Mouse (Mus musculus): ENCODE results near the gene Tnni2.

The Tnni2 gene

DNA sequence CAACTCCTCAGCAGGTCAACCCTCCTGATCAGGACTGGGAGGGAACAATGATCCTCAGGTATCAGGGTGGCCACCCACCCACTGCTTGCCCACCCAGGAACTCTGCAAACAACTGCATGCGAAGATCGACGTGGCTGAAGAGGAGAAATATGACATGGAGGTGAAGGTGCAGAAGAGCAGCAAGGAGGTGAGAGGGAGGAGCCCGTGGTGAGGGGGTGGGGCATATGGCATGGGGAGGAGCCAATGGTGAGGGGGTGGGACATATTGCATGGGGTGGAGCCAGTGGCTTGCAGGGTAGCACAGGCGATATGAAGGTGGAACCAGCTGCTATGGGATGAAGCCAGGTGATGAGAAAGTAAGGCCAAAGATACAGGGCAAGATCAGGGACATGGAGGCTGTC, 1.9 kb downstream of the Tnni2 start:
- POLR2A ChIA-PET: no interaction called here
- CTCF ChIA-PET: interaction anchor here in 1 of 4 experiments (0.8 kb wide), 1 partner anchor 109 kb away, joined by 4 read pairs; no protein-coding TSS in a partner anchor

GRCm38 (mm10) chr7:142444171-142444570, 2.6 kb downstream of the Tnni2 start:
- CTCF ChIA-PET: interaction anchor here in 2 of 4 experiments (0.6 to 0.9 kb wide), 2 partner anchors 9 to 25 kb away, joined by 3 to 4 read pairs; no protein-coding TSS in a partner anchor
- POLR2A ChIA-PET: no interaction called here

DNA sequence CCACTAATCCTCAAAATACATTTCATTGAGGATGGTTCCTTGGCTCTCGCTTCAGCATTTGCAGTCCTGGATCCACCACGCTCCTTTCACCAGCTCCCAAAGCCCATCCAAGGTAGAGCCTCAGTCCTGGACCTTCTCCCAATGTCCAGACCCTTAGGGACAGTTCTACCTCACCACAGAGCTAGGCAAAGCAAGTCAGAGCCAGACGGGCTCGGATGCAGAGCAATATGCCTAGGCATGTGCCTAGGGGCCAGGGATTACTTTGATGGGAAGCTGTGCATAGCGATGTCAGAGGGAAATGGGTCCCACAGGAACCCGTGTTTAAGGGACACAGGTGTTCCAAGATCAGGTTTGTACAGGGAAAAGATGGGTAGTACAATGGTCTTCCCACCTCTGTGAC, 3.7 kb downstream of the Tnni2 start:
- ChIA-PET CTCF (no interaction called here), POLR2A (interaction anchor here in 2 of 4 experiments (0.5 to 0.7 kb wide), 2 partner anchors 179 to 214 kb away, joined by 3 to 4 read pairs; no protein-coding TSS in a partner anchor)

DNA sequence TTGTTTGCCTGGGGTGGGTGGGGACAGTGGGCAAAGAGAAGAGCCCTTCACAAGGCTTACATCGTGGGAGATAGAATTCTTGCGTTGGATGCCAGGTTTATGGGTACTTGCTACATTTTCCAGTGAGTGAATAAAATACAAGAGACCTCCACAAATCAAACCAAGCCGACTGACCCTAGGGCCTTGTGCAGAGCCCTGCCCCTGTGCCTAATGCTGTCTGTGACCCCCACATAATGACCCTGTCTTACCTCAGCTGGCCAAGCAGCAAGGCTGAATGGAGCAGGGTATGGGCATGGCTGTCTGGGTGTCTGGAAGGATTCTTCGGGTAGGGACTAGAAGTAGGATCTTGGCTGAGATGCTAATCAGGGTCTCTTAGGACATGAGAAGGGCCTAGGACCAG, 4.7 kb downstream of the Tnni2 start:
- ChIA-PET CTCF (no interaction called here), POLR2A (interaction anchor here in 1 of 4 experiments (0.5 kb wide), 1 partner anchor 81 kb away, joined by 5 read pairs; no protein-coding TSS in a partner anchor)

DNA sequence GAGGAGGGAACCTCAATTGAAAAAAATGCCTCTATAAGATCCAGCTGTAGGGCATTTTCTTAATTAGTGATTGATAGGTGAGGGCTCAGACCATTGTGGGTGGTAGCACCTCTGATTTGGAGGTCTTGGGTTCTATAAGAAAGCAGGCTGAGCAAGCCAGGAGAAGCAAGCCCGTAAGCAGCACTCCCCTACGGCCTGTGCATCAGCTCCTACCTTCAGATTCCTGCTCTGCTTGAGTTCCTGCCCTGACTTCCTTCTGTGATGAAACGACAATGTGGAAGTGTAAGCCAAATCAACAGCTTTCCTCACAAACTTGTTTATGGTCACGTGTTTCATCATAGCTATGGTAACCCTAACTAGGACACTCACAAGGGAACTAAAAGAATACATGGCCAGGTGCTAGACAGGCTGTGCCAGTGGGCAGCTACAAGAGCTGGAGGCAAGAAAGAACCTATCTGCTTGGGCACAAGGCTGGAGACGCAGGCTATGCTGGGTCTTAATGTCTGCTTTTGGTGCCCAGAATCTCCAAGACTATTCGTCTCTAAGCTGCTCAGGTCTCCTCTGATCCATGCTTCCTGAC, 7.5 kb downstream of the Tnni2 start:
- POLR2A ChIA-PET: no interaction called here
- CTCF ChIA-PET: interaction anchor here in 3 of 4 experiments (0.9 to 1.1 kb wide), 3 partner anchors 12 to 32 kb away, joined by 3 to 6 read pairs (median 3); no protein-coding TSS in a partner anchor

GRCm38 (mm10) chr7:142454706-142455105, 13.1 kb downstream of the Tnni2 start:
- CTCF ChIA-PET: no interaction called here

DNA sequence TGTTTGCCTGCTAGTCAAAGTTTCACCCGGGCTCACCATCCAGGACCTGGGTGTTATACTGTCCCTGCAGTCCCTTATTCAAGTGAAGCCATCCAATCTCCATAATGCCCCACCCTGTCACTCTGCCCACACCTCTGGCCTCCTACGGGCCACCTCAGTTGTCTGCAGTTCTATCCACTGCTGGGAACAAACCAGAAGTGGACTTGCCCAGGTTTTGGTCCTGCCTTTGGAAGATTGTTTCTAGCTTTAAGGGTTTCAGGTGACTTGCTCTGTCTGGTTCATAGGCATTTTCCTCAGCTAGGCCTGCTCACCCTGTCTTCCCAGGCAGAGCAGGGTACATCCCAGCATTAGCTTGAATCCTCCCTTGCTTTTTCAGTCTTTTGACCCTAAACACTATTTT, 13.6 kb downstream of the Tnni2 start:
- CTCF ChIA-PET: interaction anchor here in 2 of 4 experiments (0.6 to 0.7 kb wide), 2 partner anchors 26 to 203 kb away, joined by 3 read pairs; no protein-coding TSS in a partner anchor
- POLR2A ChIA-PET: no interaction called here

More at GRCm38 (mm10) chr7:142454706-142455105, 13.1 kb downstream of the Tnni2 start:
- POLR2A ChIA-PET: no interaction called here

DNA sequence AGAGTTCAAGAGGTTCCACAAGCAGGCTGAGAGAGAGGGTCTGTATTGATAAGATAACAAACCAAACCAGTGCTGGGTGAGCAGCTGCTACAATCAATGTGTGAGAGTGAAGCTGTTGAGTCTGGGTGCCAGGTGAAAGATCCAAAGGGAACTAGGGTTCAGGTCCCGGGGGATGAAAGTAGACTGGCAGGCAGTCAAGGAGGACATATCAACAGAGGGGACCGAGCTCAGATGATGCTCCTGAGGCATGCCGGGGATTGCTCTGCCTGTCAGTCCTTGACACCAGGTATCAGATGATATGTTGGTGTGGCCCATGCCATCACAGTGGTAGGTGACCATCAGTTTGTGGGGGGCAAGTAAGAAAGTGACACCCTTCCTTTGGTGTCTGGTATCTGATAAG, 15.2 kb downstream of the Tnni2 start:
- ChIA-PET POLR2A (no interaction called here), CTCF (interaction anchor here in 1 of 4 experiments (1.1 kb wide), 1 partner anchor 122 kb away, joined by 4 read pairs; no protein-coding TSS in a partner anchor)

DNA sequence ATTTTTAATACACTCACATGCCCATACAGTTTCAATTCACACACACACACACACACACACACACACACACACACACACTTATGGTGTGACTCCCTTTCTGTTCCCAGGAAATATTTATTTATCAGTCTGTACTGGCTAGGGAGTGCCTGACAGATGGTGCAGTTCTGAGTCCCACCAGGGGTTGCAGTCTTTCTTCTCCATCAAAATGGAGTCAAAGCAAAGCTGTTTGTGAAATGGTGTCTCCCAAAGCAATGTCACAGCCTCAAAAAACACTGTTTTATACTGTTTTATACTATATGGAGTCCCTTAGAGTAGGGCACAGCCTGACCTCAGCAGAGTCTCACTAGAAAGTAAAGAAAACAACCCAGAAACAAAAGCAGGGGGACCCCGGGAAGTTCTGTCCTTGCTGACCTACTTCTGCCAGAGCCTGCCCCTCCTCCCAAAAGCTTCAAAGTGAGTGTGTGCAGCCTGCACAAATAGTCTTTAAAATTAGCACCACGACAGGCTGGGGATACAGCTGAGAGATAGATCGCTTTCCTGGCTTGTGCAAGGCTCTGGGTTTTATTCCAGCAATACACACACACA, 15.7 kb downstream of the Tnni2 start:
- POLR2A ChIA-PET: interaction anchor here in 1 of 4 experiments (0.6 kb wide), 1 partner anchor 616 kb away, joined by 5 read pairs; no protein-coding TSS in a partner anchor
- CTCF ChIA-PET: interaction anchor here in 1 of 4 experiments (1.1 kb wide), 1 partner anchor 123 kb away, joined by 4 read pairs; no protein-coding TSS in a partner anchor

DNA sequence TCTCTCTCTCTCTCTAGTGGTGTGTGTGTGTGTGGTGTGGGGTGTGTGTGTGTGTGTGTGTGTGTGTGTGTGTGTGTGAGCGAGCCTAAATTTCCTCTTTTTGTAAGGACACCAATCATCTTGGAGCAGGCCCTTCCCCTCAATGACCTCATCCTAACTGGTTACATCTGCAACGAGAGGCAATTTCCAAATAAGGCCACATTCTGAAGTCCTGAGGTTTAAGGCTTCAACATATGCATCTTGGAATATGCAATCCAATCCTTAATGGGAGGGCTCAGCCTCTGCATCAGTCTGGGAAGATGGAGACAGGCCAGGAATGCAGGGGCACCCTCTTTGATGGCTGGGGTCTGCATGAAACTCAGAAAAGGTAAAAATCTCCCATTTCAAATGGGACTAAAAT, 16.4 kb downstream of the Tnni2 start:
- ChIA-PET CTCF (no interaction called here), POLR2A (interaction anchor here in 1 of 4 experiments (0.6 kb wide), 1 partner anchor 615 kb away, joined by 5 read pairs; no protein-coding TSS in a partner anchor)

DNA sequence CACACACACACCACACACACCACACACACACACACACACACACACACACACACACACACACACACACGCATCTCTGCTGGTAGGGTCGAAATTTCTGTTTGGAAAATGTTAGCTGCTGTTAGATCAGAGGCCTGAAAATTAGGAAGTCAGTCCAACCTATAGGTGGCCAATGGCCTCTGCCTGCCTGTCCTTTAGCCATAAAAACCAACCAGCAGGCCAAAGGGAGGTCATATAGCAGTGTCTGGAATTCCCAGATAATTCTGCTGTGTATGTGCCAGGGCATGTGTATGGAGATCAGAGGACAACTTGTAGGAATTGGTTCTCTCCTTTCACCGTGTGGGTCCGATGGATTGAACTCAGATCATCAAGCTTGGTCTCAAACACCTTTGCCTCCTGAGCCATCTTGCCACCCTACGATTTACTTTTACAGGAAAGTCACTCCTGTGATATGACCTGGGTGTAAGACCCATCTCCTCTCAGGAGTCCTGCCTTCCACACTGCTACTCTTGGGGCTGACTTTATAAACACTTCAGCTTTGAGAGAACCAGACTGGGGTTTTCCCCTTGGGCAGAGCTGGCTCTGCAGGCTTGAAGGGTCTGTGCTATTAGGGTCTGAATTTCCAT, 17.2 kb downstream of the Tnni2 start:
- ChIA-PET POLR2A (no interaction called here), CTCF (interaction anchor here in 1 of 4 experiments (0.6 to 2.1 kb wide), 2 partner anchors 23 to 85 kb away, joined by 3 to 4 read pairs; partner anchors contain the start of gene Ifitm10)

GRCm38 (mm10) chr7:142459299-142459691, 17.7 kb downstream of the Tnni2 start:
- ChIA-PET CTCF (interaction anchor here in 1 of 4 experiments (2.1 kb wide), 1 partner anchor 24 kb away, joined by 4 read pairs; no protein-coding TSS in a partner anchor), POLR2A (no interaction called here)

- POLR2A ChIA-PET: interaction anchor here in 1 of 4 experiments (0.8 to 1.1 kb wide), 3 partner anchors 13 to 149 kb away, joined by 3 read pairs; no protein-coding TSS in a partner anchor
- CTCF ChIA-PET: interaction anchor here in 3 of 4 experiments (0.7 to 2.1 kb wide), 7 partner anchors 20 to 120 kb away, joined by 3 to 6 read pairs (median 3); no protein-coding TSS in a partner anchor
These were observed 19.0 kb downstream of the Tnni2 start, which contains the start of gene Lsp1 for GRCm38 (mm10) chr7:142460636-142461077. Gene Lsp1, plus strand, starts transcription at chr7:142460809.

GRCm38 (mm10) chr7:142461446-142461845, 19.8 kb downstream of the Tnni2 start:
- ChIA-PET POLR2A (no interaction called here), CTCF (interaction anchor here in 3 of 4 experiments (0.7 to 1.5 kb wide), 4 partner anchors 20 to 119 kb away, joined by 3 to 6 read pairs (median 3); no protein-coding TSS in a partner anchor)

DNA sequence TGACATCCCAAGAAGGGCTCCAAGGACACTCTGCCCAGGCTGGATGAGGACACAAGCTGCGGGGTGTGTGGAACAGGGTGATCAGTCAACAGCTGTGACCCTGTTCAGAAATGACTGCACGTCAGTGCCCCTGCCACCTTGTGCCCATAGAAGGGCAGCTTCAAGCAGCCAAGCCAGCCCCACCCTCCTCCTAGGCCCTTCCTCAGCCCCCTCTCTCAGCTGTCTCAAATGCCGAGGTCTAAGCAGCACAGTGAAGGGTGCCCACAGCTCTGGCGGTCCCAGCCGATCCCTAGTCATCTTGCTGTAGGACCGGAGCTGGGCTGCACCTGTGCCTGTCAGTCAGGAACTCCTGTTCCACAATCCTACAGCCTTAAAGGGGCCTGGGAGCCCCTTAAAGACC, 20.6 kb downstream of the Tnni2 start:
- ChIA-PET POLR2A (interaction anchor here in 1 of 4 experiments (1.1 to 1.4 kb wide), 2 partner anchors 14 to 17 kb away, joined by 3 to 4 read pairs; no protein-coding TSS in a partner anchor), CTCF (interaction anchor here in 2 of 4 experiments (0.5 to 1.6 kb wide), 3 partner anchors 22 to 198 kb away, joined by 3 to 5 read pairs (median 3); no protein-coding TSS in a partner anchor)

GRCm38 (mm10) chr7:142462594-142463078, 21.0 kb downstream of the Tnni2 start:
- CTCF ChIA-PET: interaction anchor here in 1 of 4 experiments (1.6 kb wide), 1 partner anchor 22 kb away, joined by 3 read pairs; no protein-coding TSS in a partner anchor

DNA sequence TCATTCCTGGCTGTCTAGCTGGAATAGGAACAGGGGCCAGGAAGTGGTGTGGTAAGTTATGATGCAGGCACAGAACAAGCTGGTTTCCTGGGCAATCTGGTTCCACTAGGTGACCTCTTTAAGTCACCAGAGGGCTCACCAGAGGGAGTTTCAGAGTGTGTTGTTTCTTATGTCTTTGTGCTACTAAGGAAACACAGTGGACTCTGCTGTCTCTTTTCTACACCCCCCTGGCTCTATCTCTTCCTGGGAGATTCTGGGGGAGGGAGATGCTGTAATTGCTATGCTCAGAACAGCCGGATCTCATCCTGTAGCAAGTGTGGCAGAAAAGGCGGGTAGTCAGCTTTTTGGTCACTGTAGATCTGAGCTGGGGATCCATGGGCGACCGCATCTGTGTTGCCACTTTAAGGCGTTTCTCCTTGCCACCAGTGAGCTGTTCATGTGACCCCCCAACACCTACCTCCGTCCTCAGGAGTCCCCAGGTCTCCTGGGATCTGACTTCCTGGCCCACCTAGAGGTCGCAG, 28.6 kb downstream of the Tnni2 start:
- CTCF ChIA-PET: no interaction called here
- POLR2A ChIA-PET: interaction anchor here in 1 of 4 experiments (0.6 kb wide), 1 partner anchor 76 kb away, joined by 4 read pairs; no protein-coding TSS in a partner anchor

More at GRCm38 (mm10) chr7:142462594-142463078, 21.0 kb downstream of the Tnni2 start:
- POLR2A ChIA-PET: interaction anchor here in 1 of 4 experiments (1.1 to 1.4 kb wide), 2 partner anchors 14 to 17 kb away, joined by 3 to 4 read pairs; no protein-coding TSS in a partner anchor

- ChIA-PET CTCF (interaction anchor here in 1 of 4 experiments (1.6 kb wide), 1 partner anchor 136 kb away, joined by 3 read pairs; no protein-coding TSS in a partner anchor), POLR2A (interaction anchor here in 1 of 4 experiments (0.6 kb wide), 1 partner anchor 77 kb away, joined by 4 read pairs; no protein-coding TSS in a partner anchor)
These were observed 29.3 kb downstream of the Tnni2 start for GRCm38 (mm10) chr7:142470808-142471413.

Data from embryonic stem cell, embryonic (primary cell).